Mouse (Mus musculus) limb, embryonic 11.5 days (tissue): Measurements from ENCODE around the gene Aldh1b1. TPM values are rescaled to one million over a fixed set of nuclear protein-coding genes. Genes with fewer than 3 reads are reported as not detected.

Experiments
- ATAC-seq: fragments of 200-750 bp; cut with Nextera tagmentation; 2 replicates; pipeline ENCODE4 v1.8.0; 2017; ENCODE audit warnings: low read depth; ENCODE audit not compliant: insufficient number of reproducible peaks, low FRiP score, low TSS enrichment
- DNase-seq: peaks from one replicate; pipeline ENCODE4 v3.0.0-alpha.2; 2015; ENCODE audit warnings: low spot score
- H3K27ac ChIP-seq: fragments of 300-500 bp; sonication (generic); replicated peaks from 2 replicates; pipeline ENCODE4 v1.5.1; 2014; ENCODE audit warnings: low read depth, mild to moderate bottlenecking, low read length
- H3K27me3 ChIP-seq: fragments of 300-500 bp; sonication (generic); 2 replicates; pipeline ENCODE4 v1.6.1; 2014; ENCODE audit warnings: mild to moderate bottlenecking, low read length, mixed read lengths; ENCODE audit not compliant: control insufficient read depth, insufficient read depth
- H3K36me3 ChIP-seq: fragments of 300-500 bp; sonication (generic); 2 replicates; pipeline ENCODE4 v1.6.1; 2014; ENCODE audit warnings: mild to moderate bottlenecking, low read length, moderate library complexity, mixed read lengths; ENCODE audit not compliant: control insufficient read depth, insufficient read depth
- H3K4me1 ChIP-seq: fragments of 300-500 bp; sonication (generic); 2 replicates; pipeline ENCODE4 v1.6.1; 2014; ENCODE audit warnings: low read length, mixed read lengths; ENCODE audit not compliant: control insufficient read depth, insufficient read depth
- H3K4me2 ChIP-seq: fragments of 300-500 bp; sonication (generic); 2 replicates; pipeline ENCODE4 v1.6.1; 2014; ENCODE audit warnings: low read depth, mild to moderate bottlenecking, moderate library complexity; ENCODE audit not compliant: severe bottlenecking
- H3K4me3 ChIP-seq: fragments of 300-500 bp; sonication (generic); 2 replicates; pipeline ENCODE4 v1.5.1; 2014; ENCODE audit warnings: low read depth, low read length
- H3K9ac ChIP-seq: fragments of 300-500 bp; sonication (generic); 2 replicates; pipeline ENCODE4 v1.6.1; 2014; ENCODE audit warnings: mild to moderate bottlenecking, low read length
- H3K9me3 ChIP-seq: fragments of 300-500 bp; sonication (generic); 2 replicates; pipeline ENCODE4 v1.6.1; 2016; ENCODE audit warnings: low read length; ENCODE audit not compliant: control insufficient read depth
- WGBS: fragments of 180-500 bp; shearing (Covaris S2); extraction: QIAGEN DNeasy Blood & Tissue Kit; methylation state at CpG from one replicate; pipeline ENCODE4 v1.1.7; 2014; 5-methylcytosine and 5-hydroxymethylcytosine counted together
- polyA plus RNA-seq: library from polyadenylated mRNA; unstranded; fragments of >200 nt; fragmentation: Nextera tagmentation; extraction: Ambion mirVana; gene quantifications from 2 replicates; pipeline ENCODE4 v1.2.1, GENCODE M21; 2014

The Aldh1b1 gene
- polyA plus RNA-seq, 1 experiment from 2014 or later: 0.99 TPM

- Histone ChIP-seq H3K9me3 (no peaks in the 10 kb centered on the region), H3K36me3 (no peaks in the 10 kb centered on the region), H3K4me3 (no peak overlapping the region), H3K4me2 (no peak overlapping the region), H3K9ac (no peak overlapping the region), H3K4me1 (peaks cover 22% of the 10 kb centered on the region), H3K27me3 (peaks cover 56% of the 10 kb centered on the region), H3K27ac (no peak overlapping the region)
- ATAC-seq (no peak), DNase-seq (peak; percentile 34)
- WGBS: 29% methylated on average over 14 of the region's 14 CpGs
Measured at GRCm38 (mm10) chr4:45824761-45825556, 26.1 kb downstream of the Aldh1b1 start.

DNA sequence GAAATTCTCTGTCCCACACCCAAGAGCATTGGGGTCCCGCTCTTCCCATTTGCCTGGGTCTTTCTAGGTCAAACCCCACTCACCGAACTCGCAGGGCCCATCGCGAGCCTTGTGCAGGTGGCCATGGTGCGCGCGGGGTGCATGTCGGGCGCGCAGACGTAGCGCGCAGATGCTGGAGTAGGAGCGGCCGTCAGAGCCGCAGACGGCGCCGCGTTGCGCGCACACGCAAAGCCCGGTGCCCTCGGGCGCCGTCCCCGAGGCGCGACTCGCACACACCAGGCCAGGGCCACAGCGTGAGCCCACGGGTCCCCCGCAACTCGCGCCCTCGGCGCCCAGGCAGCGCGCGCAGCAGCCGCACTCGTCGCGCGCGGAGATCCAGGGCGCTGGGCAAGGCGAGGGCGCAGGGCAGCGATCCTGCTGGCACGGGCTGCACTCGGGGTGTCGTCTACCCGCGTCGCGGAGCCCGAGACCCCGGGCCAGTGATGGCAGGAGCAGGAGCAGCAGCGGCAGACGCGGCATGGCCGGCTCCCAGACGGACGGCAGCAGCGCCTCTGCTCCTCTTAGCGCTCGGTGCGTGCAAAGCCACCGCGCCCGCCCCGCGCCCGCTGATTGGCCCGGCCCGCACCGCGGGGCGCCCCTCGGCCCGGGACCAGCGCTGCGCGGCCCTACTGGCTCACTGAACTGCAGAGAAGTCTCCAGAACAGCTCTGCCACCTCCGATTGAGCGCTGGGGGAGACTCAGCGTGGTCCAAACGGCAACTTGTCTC lies 27.6 kb downstream of the Aldh1b1 start, which contains the start of gene Igfbpl1:
TSS of gene Igfbpl1 (minus strand) at position 649 of the 766 bp plus-strand sequence.
- H3K4me2 ChIP-seq: peak within 1 kb of the TSS; percentile 80
- H3K36me3 ChIP-seq: no peaks in the 10 kb centered on the region
- H3K4me3 ChIP-seq: peak within 1 kb of the TSS; percentile 36
- H3K27ac ChIP-seq: no peak within 1 kb of the TSS
- H3K4me1 ChIP-seq: peaks cover 21% of the 10 kb centered on the region
- DNase-seq (peak; percentile 52), ATAC-seq (no peak)
- 1% methylated on average over 86 of the region's 91 CpGs for WGBS
- no peaks in the 10 kb centered on the region for H3K9me3 ChIP-seq
- H3K27me3 ChIP-seq: peaks cover 59% of the 10 kb centered on the region
- H3K9ac ChIP-seq: peak within 1 kb of the TSS; percentile 34; the same call in 1 of the 2 replicates

DNA sequence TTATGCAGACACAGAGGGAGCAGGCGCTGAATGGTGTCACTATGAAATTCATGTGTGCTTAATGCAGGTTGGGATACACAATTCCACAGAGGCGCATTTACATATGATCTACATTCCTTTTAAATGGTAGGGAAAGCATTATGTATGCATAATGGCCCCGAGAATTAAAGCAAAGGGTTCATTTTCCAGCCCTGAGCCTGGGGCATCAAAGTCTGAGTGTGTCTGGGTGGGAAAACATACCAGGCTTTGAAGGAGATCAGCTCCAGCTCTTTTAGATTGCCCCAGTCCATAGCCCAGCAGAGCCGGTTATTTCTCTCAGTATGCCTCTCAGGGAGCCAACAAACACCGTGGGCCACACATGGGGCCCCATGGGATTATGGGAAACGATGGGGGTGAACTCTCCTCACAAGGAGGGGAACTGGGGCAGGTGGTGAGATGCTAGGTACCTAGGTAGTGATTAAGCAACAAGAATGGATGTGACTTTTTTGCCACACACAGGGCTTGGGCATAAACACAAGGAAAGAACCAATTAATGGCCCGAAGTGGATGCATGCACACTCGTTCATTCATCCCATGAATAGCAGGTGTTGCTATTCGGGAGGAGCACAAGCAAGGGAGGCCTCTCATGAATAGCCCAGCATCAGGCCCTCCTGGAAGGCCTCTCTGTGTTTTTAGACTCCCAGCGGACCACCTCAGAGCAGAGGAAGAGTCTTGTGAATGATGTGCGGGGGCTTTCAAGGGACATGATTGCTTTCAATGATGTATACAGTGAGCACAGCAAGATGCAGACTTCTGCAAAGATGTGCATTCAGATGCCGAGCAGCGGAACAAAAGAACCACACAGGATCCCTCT lies 31.3 kb downstream of the Aldh1b1 start:
- no peak for DNase-seq
- Histone ChIP-seq H3K4me3 (no peak overlapping the region), H3K9me3 (no peaks in the 10 kb centered on the region), H3K27me3 (peaks cover 46% of the 10 kb centered on the region), H3K4me1 (peaks cover 7% of the 10 kb centered on the region), H3K27ac (no peak overlapping the region), H3K4me2 (no peak overlapping the region), H3K36me3 (no peaks in the 10 kb centered on the region), H3K9ac (no peak overlapping the region)
- no peak for ATAC-seq
- 64% methylated on average over 13 of the region's 13 CpGs for WGBS

DNA sequence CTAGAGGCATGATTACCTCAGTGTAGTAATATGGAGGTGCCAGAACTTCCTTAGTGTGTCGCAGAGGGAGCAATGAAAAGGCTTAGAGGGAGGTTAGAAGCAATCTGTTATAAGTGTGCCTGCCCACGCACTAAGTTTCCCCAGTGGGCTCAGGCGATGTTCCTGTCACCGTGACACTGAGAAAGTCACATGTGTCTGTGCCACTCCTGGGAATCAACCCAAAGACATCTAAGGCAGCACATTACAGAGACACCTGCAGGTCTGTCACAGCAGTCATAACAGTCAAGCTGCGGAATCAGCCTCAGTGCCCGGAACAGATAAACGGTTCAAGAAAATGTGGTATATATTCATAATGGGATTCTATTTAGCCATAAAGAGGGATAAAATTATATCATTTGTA lies 33.2 kb downstream of the Aldh1b1 start:
- H3K4me2 ChIP-seq: no peak overlapping the region
- no peak overlapping the region for H3K27ac ChIP-seq
- no peak for ATAC-seq
- H3K4me3 ChIP-seq: no peak overlapping the region
- no peaks in the 10 kb centered on the region for H3K36me3 ChIP-seq
- WGBS: 90% methylated on average over 7 of the region's 7 CpGs
- no peak overlapping the region for H3K9ac ChIP-seq
- H3K27me3 ChIP-seq: peaks cover 28% of the 10 kb centered on the region
- no peak for DNase-seq
- no peaks in the 10 kb centered on the region for H3K9me3 ChIP-seq
- no peaks in the 10 kb centered on the region for H3K4me1 ChIP-seq

DNA sequence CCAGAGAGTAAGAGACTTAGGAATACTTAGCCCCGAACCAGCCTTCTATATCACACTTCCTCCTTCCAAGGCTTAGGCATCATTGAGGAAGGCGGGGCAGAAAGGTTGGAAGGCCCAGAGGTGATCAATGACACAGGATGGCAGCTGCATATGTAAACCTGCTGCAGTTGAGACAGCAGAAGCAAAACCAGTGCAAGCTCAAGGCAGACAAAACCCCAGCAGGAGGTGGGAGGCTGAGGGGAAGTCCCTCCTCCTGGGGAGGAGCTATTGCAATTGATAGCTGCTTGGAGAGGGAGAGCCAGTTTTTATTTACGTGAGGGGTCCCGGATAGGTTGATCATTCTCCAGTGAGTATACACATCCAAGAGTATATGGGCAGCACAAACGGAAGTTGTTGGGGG lies 34.6 kb downstream of the Aldh1b1 start:
- no peaks in the 10 kb centered on the region for H3K9me3 ChIP-seq
- 52% methylated on average over 5 of the region's 5 CpGs for WGBS
- ATAC-seq (no peak), DNase-seq (no peak)
- no peak overlapping the region for H3K4me2 ChIP-seq
- no peak overlapping the region for H3K9ac ChIP-seq
- no peaks in the 10 kb centered on the region for H3K36me3 ChIP-seq
- H3K27me3 ChIP-seq: peaks cover 14% of the 10 kb centered on the region
- H3K4me1 ChIP-seq: no peaks in the 10 kb centered on the region
- no peak overlapping the region for H3K27ac ChIP-seq
- H3K4me3 ChIP-seq: no peak overlapping the region

- no peaks in the 10 kb centered on the region for H3K9me3 ChIP-seq
Measured at GRCm38 (mm10) chr4:45844355-45844754, 45.5 kb downstream of the Aldh1b1 start.

DNA sequence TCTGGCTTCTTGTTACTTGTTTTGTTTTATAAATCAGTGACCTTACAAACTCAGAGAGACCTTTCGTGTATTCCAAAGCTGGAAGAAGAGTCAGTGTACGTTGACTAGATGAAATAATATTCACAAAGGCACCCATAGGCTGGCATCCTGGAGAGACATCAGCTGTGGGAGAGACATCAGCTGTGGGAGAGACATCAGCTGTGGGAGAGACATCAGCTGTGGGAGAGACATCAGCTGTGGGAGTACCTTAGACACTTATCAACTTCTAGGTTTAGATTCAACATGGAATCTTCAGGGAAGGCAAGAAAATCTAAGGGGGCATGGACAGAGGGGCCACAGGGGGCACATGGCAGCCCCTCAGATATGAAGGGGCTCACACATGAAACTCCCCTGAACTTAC lies 47.4 kb downstream of the Aldh1b1 start:
- H3K4me2 ChIP-seq: no peak overlapping the region
- 92% methylated on average over 2 of the region's 2 CpGs for WGBS
- DNase-seq (no peak), ATAC-seq (no peak)
- H3K9me3 ChIP-seq: no peaks in the 10 kb centered on the region
- no peaks in the 10 kb centered on the region for H3K36me3 ChIP-seq
- peaks cover 16% of the 10 kb centered on the region for H3K4me1 ChIP-seq
- H3K9ac ChIP-seq: no peak overlapping the region
- peaks cover 7% of the 10 kb centered on the region; the same call in 1 of the 2 replicates for H3K27me3 ChIP-seq
- no peak overlapping the region for H3K4me3 ChIP-seq
- H3K27ac ChIP-seq: no peak overlapping the region

More at GRCm38 (mm10) chr4:45844355-45844754, 45.5 kb downstream of the Aldh1b1 start:
- ATAC-seq: no peak
- Histone ChIP-seq H3K9ac (no peak overlapping the region), H3K27me3 (0 out of 2 replicates have a peak, but pooled peaks cover 5% of the 10 kb centered on the region), H3K4me3 (no peak overlapping the region), H3K4me2 (no peak overlapping the region), H3K4me1 (peaks cover 14% of the 10 kb centered on the region), H3K27ac (no peak overlapping the region), H3K36me3 (no peaks in the 10 kb centered on the region)
- 43% methylated on average over 14 of the region's 14 CpGs for WGBS
- DNase-seq: peak; percentile 80
